In genomic region chr12:55467331-55468180, GRCm38 (mm10) we compare ENCODE assay signal across 17 mouse cellular contexts. TPM values are rescaled to one million over a fixed set of nuclear protein-coding genes. Genes with fewer than 3 reads are reported as not detected.
DNase-seq lines count a peak whose midpoint lies in the region; ATAC-seq and TF ChIP-seq lines count a peak whose summit lies in the region.
"Had no signal": no experiment of that assay in that cellular context is flagged by ENCODE, and none has a peak within 500 bp of the region (broad histone marks: within the 10 kb centered on the region; RNA-seq: fewer than 3 reads in every experiment).

No protein-coding gene starts in this region.

- dilution Hi-C loops in CH12.LX (cut with MboI; ENCODE audit: extremely low pct_ligation_motif_present, extremely low pct_unique_long_range_greater_than_20kb, low sequenced_read_pairs) = no loop called here

- no peak for DNase-seq in heart, adult 9 months (ENCODE audit: low spot score in 2 of 2)
- peak; percentile 44 for DNase-seq in lung, embryonic 14.5 days
- no peak for DNase-seq in lung, postnatal 14 days
- DNase-seq in CH12.LX (ENCODE audit: extremely low read depth) = peak; percentile 93
- no peak for DNase-seq in cerebellum, postnatal 4 days (ENCODE audit: low spot score in 2 of 2)
- DNase-seq in thymus, postnatal 10 days (ENCODE audit: low spot score in 2 of 2) = no peak
- DNase-seq: cerebellum, adult 2 months; gastrocnemius, postnatal 25 days; heart, postnatal 4 days; midbrain, embryonic 14.5 days; thymus, postnatal 25 days had no signal

- in situ Hi-C loops in CH12.LX (cut with MboI; ENCODE audit: low pct_ligation_motif_present, low pct_unique_long_range_greater_than_20kb, low sequenced_read_pairs) = no loop called here

- H3K4me3 ChIP-seq in heart, embryonic 11.5 days (ENCODE audit: low read depth, low read length) = no peak overlapping the region
- H3K4me3 ChIP-seq in lung, embryonic 14.5 days (ENCODE audit: low read depth, low read length) = no peak overlapping the region
- H3K4me3 ChIP-seq in CH12.LX (replicated peaks in 1 of 3; ENCODE audit: low read depth in 2 of 3, low read length in 2 of 3, poor library complexity in 1 of 3) = peak overlapping the region in 1 of 3 experiments; percentile 7
- H3K4me3 ChIP-seq in embryonic fibroblast, embryonic 13.5 days (ENCODE audit: insufficient read depth, low read length) = no peak overlapping the region
- H3K4me3 ChIP-seq: forebrain, embryonic 13.5 days; heart, embryonic 10.5 days; stomach, embryonic 15.5 days had no signal

- no peak overlapping the region for H3K9ac ChIP-seq in heart, embryonic 11.5 days (ENCODE audit: low read depth, low read length)
- H3K9ac ChIP-seq in lung, embryonic 14.5 days = no peak overlapping the region
- peak overlapping the region; percentile 80 for H3K9ac ChIP-seq in CH12.LX (ENCODE audit: insufficient read depth, low read depth)
- H3K9ac ChIP-seq: forebrain, embryonic 13.5 days; stomach, embryonic 15.5 days had no signal

- H3K9me3 ChIP-seq in heart, embryonic 11.5 days (replicated peaks; ENCODE audit: control insufficient read depth, low read length) = no peaks in the 10 kb centered on the region
- no peaks in the 10 kb centered on the region for H3K9me3 ChIP-seq in lung, embryonic 14.5 days (ENCODE audit: low read depth, low read length)
- no peaks in the 10 kb centered on the region for H3K9me3 ChIP-seq in CH12.LX (replicated peaks; ENCODE audit: low read length)
- H3K9me3 ChIP-seq: forebrain, embryonic 13.5 days; heart, embryonic 10.5 days; stomach, embryonic 15.5 days had no signal

- TF ChIP-seq RAD21 in CH12.LX (IDR thresholded peaks at IDR 0.05; ENCODE audit: low read depth, low read length) = peak; percentile 11

- ATAC-seq in heart, embryonic 11.5 days (replicated peaks; ENCODE audit: insufficient number of reproducible peaks, low FRiP score, low TSS enrichment) = no peak
- ATAC-seq in lung, embryonic 14.5 days (ENCODE audit: insufficient read depth) = no peak
- ATAC-seq: forebrain, embryonic 13.5 days; inflammation-experienced regulatory T-cells, adult 6 months had no signal

- WGBS in heart, embryonic 11.5 days (ENCODE audit: insufficient replicate concordance) = 34% methylated on average over 10 of the region's 10 CpGs
- 45% methylated on average over 10 of the region's 10 CpGs for WGBS in lung, embryonic 14.5 days

- H3K4me1 ChIP-seq in heart, embryonic 11.5 days (ENCODE audit: control insufficient read depth, insufficient read depth, low read length) = peaks cover 4% of the 10 kb centered on the region; the same call in 1 of the 2 replicates
- peaks cover 37% of the 10 kb centered on the region for H3K4me1 ChIP-seq in lung, embryonic 14.5 days (ENCODE audit: insufficient read depth)
- peaks cover 56 to 97% of the 10 kb centered on the region in 2 experiments for H3K4me1 ChIP-seq in CH12.LX (ENCODE audit: control insufficient read depth in 1 of 2, insufficient read depth in 2 of 2)
- H3K4me1 ChIP-seq in embryonic fibroblast, embryonic 13.5 days (ENCODE audit: control insufficient read depth, insufficient read depth, low read length) = peaks cover 38% of the 10 kb centered on the region

- TF ChIP-seq POLR2A in CH12.LX (IDR thresholded peaks at IDR 0.05; ENCODE audit: low read depth, low read length) = peak; percentile 70
- TF ChIP-seq POLR2A in embryonic fibroblast, embryonic 13.5 days (IDR thresholded peaks at IDR 0.05; ENCODE audit: low read depth, low read length) = no peak

- peak; percentile 67 for TF ChIP-seq EP300 in CH12.LX (IDR thresholded peaks at IDR 0.05; ENCODE audit: low read length)

- H3K27ac ChIP-seq in heart, embryonic 11.5 days (ENCODE audit: low read depth, low read length) = no peak overlapping the region
- no peak overlapping the region for H3K27ac ChIP-seq in lung, embryonic 14.5 days (ENCODE audit: low read depth)
- peak overlapping the region; percentile 97 for H3K27ac ChIP-seq in CH12.LX (ENCODE audit: insufficient read depth, low read depth)
- peak overlapping the region; percentile 67; the same call in 1 of the 2 replicates for H3K27ac ChIP-seq in embryonic fibroblast, embryonic 13.5 days (ENCODE audit: insufficient read depth, low read length)
- H3K27ac ChIP-seq: forebrain, embryonic 13.5 days; heart, embryonic 10.5 days had no signal

- TF ChIP-seq CTCF in lung, embryonic 14.5 days (IDR thresholded peaks at IDR 0.05; ENCODE audit: low read depth) = no peak
- no peak; a peak in 1 of 4 replicates for TF ChIP-seq CTCF in CH12.LX (conservative IDR thresholded peaks at IDR 0.05 in 1 of 2, IDR thresholded peaks at IDR 0.05 in 1 of 2; ENCODE audit: low read depth in 2 of 2, low read length in 2 of 2)
- TF ChIP-seq CTCF in embryonic fibroblast, embryonic 13.5 days (IDR thresholded peaks at IDR 0.05; ENCODE audit: borderline replicate concordance, insufficient read depth, low read length) = no peak

- 0 out of 2 replicates have a peak overlapping the region, but pooled peaks have one; percentile 20 for H3K4me2 ChIP-seq in heart, embryonic 11.5 days
- H3K4me2 ChIP-seq in lung, embryonic 14.5 days = no peak overlapping the region
- H3K4me2 ChIP-seq in CH12.LX (ENCODE audit: insufficient read depth, low read depth, poor library complexity, severe bottlenecking) = peak overlapping the region; percentile 53
- H3K4me2 ChIP-seq: forebrain, embryonic 13.5 days; stomach, embryonic 15.5 days had no signal

- no peaks in the 10 kb centered on the region for H3K36me3 ChIP-seq in heart, embryonic 11.5 days (ENCODE audit: control insufficient read depth, insufficient read depth, low read length)
- no peaks in the 10 kb centered on the region for H3K36me3 ChIP-seq in lung, embryonic 14.5 days (ENCODE audit: insufficient read depth)
- no peaks in the 10 kb centered on the region for H3K36me3 ChIP-seq in CH12.LX (replicated peaks in 1 of 2; ENCODE audit: control insufficient read depth in 1 of 2, insufficient read depth in 1 of 2, low read length in 1 of 2)
- H3K36me3 ChIP-seq: heart, embryonic 10.5 days; stomach, embryonic 15.5 days had no signal

- no peaks in the 10 kb centered on the region for H3K79me2 ChIP-seq in CH12.LX (replicated peaks; ENCODE audit: control insufficient read depth, extremely low read depth, insufficient read depth, poor library complexity, severe bottlenecking)

- H3K27me3 ChIP-seq in heart, embryonic 11.5 days (ENCODE audit: control insufficient read depth, insufficient read depth, low read length) = no peaks in the 10 kb centered on the region
- H3K27me3 ChIP-seq in lung, embryonic 14.5 days (ENCODE audit: insufficient read depth, low read length) = no peaks in the 10 kb centered on the region
- H3K27me3 ChIP-seq in CH12.LX (replicated peaks) = no peaks in the 10 kb centered on the region
- H3K27me3 ChIP-seq: forebrain, embryonic 13.5 days; stomach, embryonic 15.5 days had no signal

TF ChIP-seq in CH12.LX, 34 proteins besides CTCF, POLR2A, EP300 and RAD21 (continues in another document):
- TF ChIP-seq SMC3 (IDR thresholded peaks at IDR 0.05; ENCODE audit: low read depth, low read length) = peak; percentile 7
- peak; percentile 77 for TF ChIP-seq ETS1 (conservative IDR thresholded peaks at IDR 0.05; ENCODE audit: low read depth, low read length)
- no peak for TF ChIP-seq GABPA (IDR thresholded peaks at IDR 0.05; ENCODE audit: insufficient replicate concordance, low read depth, low read length)
- TF ChIP-seq IRF4 (IDR thresholded peaks at IDR 0.05; ENCODE audit: low read depth, low read length) = peak; percentile 83
- no peak for TF ChIP-seq USF1 (IDR thresholded peaks at IDR 0.05; ENCODE audit: low read depth, low read length)
- TF ChIP-seq MAZ (IDR thresholded peaks at IDR 0.05; ENCODE audit: low read depth, low read length) = peak; percentile 83; the same call in 1 of the 2 replicates
- peak; percentile 60; the same call in 1 of the 2 replicates for TF ChIP-seq POLR2AphosphoS2 (IDR thresholded peaks at IDR 0.05; ENCODE audit: low read depth, low read length)
- no peak for TF ChIP-seq ZC3H11A (IDR thresholded peaks at IDR 0.05; ENCODE audit: low read depth, low read length)
- peak; percentile 47 for TF ChIP-seq MAX (IDR thresholded peaks at IDR 0.05; ENCODE audit: low read length)
- peak; percentile 79 for TF ChIP-seq SIN3A (IDR thresholded peaks at IDR 0.05; ENCODE audit: low read length)
- TF ChIP-seq KAT2A (IDR thresholded peaks at IDR 0.05; ENCODE audit: insufficient replicate concordance, low read length) = 0 out of 2 replicates have a peak, but pooled peaks have one; percentile 32
- TF ChIP-seq ELF1 (IDR thresholded peaks at IDR 0.05; ENCODE audit: low read depth, low read length) = peak; percentile 49
- peak; percentile 79 for TF ChIP-seq ZNF384 (IDR thresholded peaks at IDR 0.05; ENCODE audit: low read depth, low read length)
- TF ChIP-seq PAX5 (IDR thresholded peaks at IDR 0.05; ENCODE audit: low read length) = no peak
- TF ChIP-seq USF2 (conservative IDR thresholded peaks at IDR 0.05; ENCODE audit: low read depth, low read length) = no peak
- TF ChIP-seq NRF1 (IDR thresholded peaks at IDR 0.05; ENCODE audit: low read depth, low read length) = no peak
- no peak for TF ChIP-seq MAFK (IDR thresholded peaks at IDR 0.05; ENCODE audit: insufficient replicate concordance, low read length)
- no peak for TF ChIP-seq E2F4 (IDR thresholded peaks at IDR 0.05; ENCODE audit: insufficient replicate concordance, low read depth, low read length)
- TF ChIP-seq ZMIZ1 (IDR thresholded peaks at IDR 0.05; ENCODE audit: low read depth, low read length) = no peak
- TF ChIP-seq MEF2A (IDR thresholded peaks at IDR 0.05; ENCODE audit: borderline replicate concordance, low read depth, low read length) = peak; percentile 88
- TF ChIP-seq ZKSCAN1 (IDR thresholded peaks at IDR 0.05; ENCODE audit: borderline replicate concordance, low read depth, low read length) = no peak
- TF ChIP-seq NELFE (IDR thresholded peaks at IDR 0.05; ENCODE audit: low read depth, low read length) = peak; percentile 51; the same call in 1 of the 2 replicates
- TF ChIP-seq UBTF (IDR thresholded peaks at IDR 0.05; ENCODE audit: low read depth, low read length) = no peak
- peak; percentile 65; the same call in 1 of the 2 replicates for TF ChIP-seq MYC (IDR thresholded peaks at IDR 0.05; ENCODE audit: low read depth, low read length)
- TF ChIP-seq CHD1 (IDR thresholded peaks at IDR 0.05; ENCODE audit: low read depth, low read length) = peak; percentile 56; the same call in 1 of the 2 replicates
- peak; percentile 89; the same call in 1 of the 2 replicates for TF ChIP-seq TCF12 (IDR thresholded peaks at IDR 0.05; ENCODE audit: low read depth, low read length)

RNA-seq across cellular contexts. Expression of gene Nfkbia, which starts 24.9 kb away (rescaled TPM):
- polyA plus RNA-seq in heart, embryonic 11.5 days (2014; fragmentation: Nextera tagmentation; extraction: Ambion mirVana) = 42.6 and 52.2 TPM in 2 replicates
- 81.0 and 93.6 TPM in 2 replicates for polyA plus RNA-seq in lung, embryonic 14.5 days (2014; fragmentation: Nextera tagmentation; extraction: Ambion mirVana)
- total RNA-seq in CH12.LX (2012; rRNA removed) (465 and 702 TPM in 2 replicates), CH12.LX (2014; rRNA removed) (138 and 178 TPM in 2 replicates)
- 115 and 143 TPM in 2 replicates for polyA plus RNA-seq in CH12.LX (2012; ENCODE audit: insufficient read length, low read depth)
- polyA plus RNA-seq in embryonic fibroblast, embryonic 13.5 days (2011; ENCODE audit: insufficient read length, low read depth, missing spikeins) = 40.4 and 40.8 TPM in 2 replicates

Comparison
In these comparisons a context has a peak if more than half of its experiments do, and no peak if none do; other contexts are left out.
1. DNase-seq: peak in lung, embryonic 14.5 days (single experiment) and CH12.LX (single experiment); none in heart, adult 9 months (0 of 2), lung, postnatal 14 days (single experiment), cerebellum, postnatal 4 days (0 of 2) and thymus, postnatal 10 days (0 of 2).
2. H3K27ac ChIP-seq: peak in CH12.LX (single experiment) and embryonic fibroblast, embryonic 13.5 days (single experiment); none in heart, embryonic 11.5 days (single experiment) and lung, embryonic 14.5 days (single experiment).